Mouse (Mus musculus): ENCODE measurements around the gene Rbms3. TPM values are rescaled to one million over a fixed set of nuclear protein-coding genes. Genes with fewer than 3 reads are reported as not detected.

Gene Rbms3
- polyA plus RNA-seq, 1 experiment from 2014 or later: 43.1 TPM

GRCm38 (mm10) chr9:117093551-117093950 is 536.2 kb downstream of the Rbms3 start:
- Histone ChIP-seq H3K9ac (ENCODE audit: low read depth, low read length) (no peak overlapping the region), H3K36me3 (ENCODE audit: control insufficient read depth, insufficient read depth, low read length) (no peaks in the 10 kb centered on the region), H3K4me1 (ENCODE audit: control insufficient read depth, insufficient read depth, low read length) (0 out of 2 replicates have a peak, but pooled peaks cover 2% of the 10 kb centered on the region), H3K27ac (ENCODE audit: low read length) (no peak overlapping the region), H3K4me3 (ENCODE audit: low read length) (no peak overlapping the region), H3K27me3 (replicated peaks; ENCODE audit: control insufficient read depth, insufficient read depth, low read length) (no peaks in the 10 kb centered on the region), H3K4me2 (ENCODE audit: low read depth, low read length) (no peak overlapping the region), H3K9me3 (ENCODE audit: control insufficient read depth, low read length) (no peaks in the 10 kb centered on the region)
- no peak for ATAC-seq
- 91% methylated on average over 6 of the region's 6 CpGs for WGBS

GRCm38 (mm10) chr9:117092177-117092555 is 537.5 kb downstream of the Rbms3 start:
- no peak overlapping the region for H3K4me2 ChIP-seq (ENCODE audit: low read depth, low read length)
- 0 out of 2 replicates have a peak, but pooled peaks cover 2% of the 10 kb centered on the region for H3K4me1 ChIP-seq (ENCODE audit: control insufficient read depth, insufficient read depth, low read length)
- ATAC-seq: no peak
- 90% methylated on average over 8 of the region's 8 CpGs for WGBS
- no peak overlapping the region for H3K4me3 ChIP-seq (ENCODE audit: low read length)
- H3K9ac ChIP-seq (ENCODE audit: low read depth, low read length): no peak overlapping the region
- H3K36me3 ChIP-seq (ENCODE audit: control insufficient read depth, insufficient read depth, low read length): no peaks in the 10 kb centered on the region
- H3K27ac ChIP-seq (ENCODE audit: low read length): no peak overlapping the region
- no peaks in the 10 kb centered on the region for H3K9me3 ChIP-seq (ENCODE audit: control insufficient read depth, low read length)
- H3K27me3 ChIP-seq (replicated peaks; ENCODE audit: control insufficient read depth, insufficient read depth, low read length): no peaks in the 10 kb centered on the region

GRCm38 (mm10) chr9:117091253-117092176 is 538.2 kb downstream of the Rbms3 start:
- Histone ChIP-seq H3K9ac (ENCODE audit: low read depth, low read length) (no peak overlapping the region), H3K27me3 (replicated peaks; ENCODE audit: control insufficient read depth, insufficient read depth, low read length) (no peaks in the 10 kb centered on the region), H3K4me3 (ENCODE audit: low read length) (no peak overlapping the region), H3K4me2 (ENCODE audit: low read depth, low read length) (no peak overlapping the region), H3K4me1 (ENCODE audit: control insufficient read depth, insufficient read depth, low read length) (0 out of 2 replicates have a peak, but pooled peaks cover 2% of the 10 kb centered on the region), H3K27ac (ENCODE audit: low read length) (no peak overlapping the region), H3K9me3 (ENCODE audit: control insufficient read depth, low read length) (no peaks in the 10 kb centered on the region), H3K36me3 (ENCODE audit: control insufficient read depth, insufficient read depth, low read length) (no peaks in the 10 kb centered on the region)
- ATAC-seq: no peak
- 65% methylated on average over 9 of the region's 9 CpGs for WGBS

GRCm38 (mm10) chr9:117089409-117090147 is 540.1 kb downstream of the Rbms3 start:
- Histone ChIP-seq H3K4me2 (ENCODE audit: low read depth, low read length) (no peak overlapping the region), H3K36me3 (ENCODE audit: control insufficient read depth, insufficient read depth, low read length) (no peaks in the 10 kb centered on the region), H3K4me3 (ENCODE audit: low read length) (no peak overlapping the region), H3K27me3 (replicated peaks; ENCODE audit: control insufficient read depth, insufficient read depth, low read length) (no peaks in the 10 kb centered on the region), H3K4me1 (ENCODE audit: control insufficient read depth, insufficient read depth, low read length) (0 out of 2 replicates have a peak, but pooled peaks cover 2% of the 10 kb centered on the region), H3K27ac (ENCODE audit: low read length) (no peak overlapping the region), H3K9me3 (ENCODE audit: control insufficient read depth, low read length) (no peaks in the 10 kb centered on the region), H3K9ac (ENCODE audit: low read depth, low read length) (no peak overlapping the region)
- no peak for ATAC-seq
- WGBS: 94% methylated on average over 12 of the region's 12 CpGs

GRCm38 (mm10) chr9:117088309-117088708 is 541.4 kb downstream of the Rbms3 start:
- Histone ChIP-seq H3K9ac (ENCODE audit: low read depth, low read length) (no peak overlapping the region), H3K27ac (ENCODE audit: low read length) (no peak overlapping the region), H3K4me1 (ENCODE audit: control insufficient read depth, insufficient read depth, low read length) (0 out of 2 replicates have a peak, but pooled peaks cover 2% of the 10 kb centered on the region), H3K36me3 (ENCODE audit: control insufficient read depth, insufficient read depth, low read length) (no peaks in the 10 kb centered on the region), H3K4me2 (ENCODE audit: low read depth, low read length) (no peak overlapping the region), H3K9me3 (ENCODE audit: control insufficient read depth, low read length) (no peaks in the 10 kb centered on the region), H3K4me3 (ENCODE audit: low read length) (no peak overlapping the region), H3K27me3 (replicated peaks; ENCODE audit: control insufficient read depth, insufficient read depth, low read length) (no peaks in the 10 kb centered on the region)
- ATAC-seq: no peak
- 86% methylated on average over 6 of the region's 6 CpGs for WGBS

GRCm38 (mm10) chr9:117085706-117086105 is 544.0 kb downstream of the Rbms3 start:
- H3K27me3 ChIP-seq (replicated peaks; ENCODE audit: control insufficient read depth, insufficient read depth, low read length): no peaks in the 10 kb centered on the region
- no peak overlapping the region for H3K4me2 ChIP-seq (ENCODE audit: low read depth, low read length)
- no peak overlapping the region for H3K4me3 ChIP-seq (ENCODE audit: low read length)
- no peak for ATAC-seq
- H3K9ac ChIP-seq (ENCODE audit: low read depth, low read length): no peak overlapping the region
- no peak overlapping the region for H3K27ac ChIP-seq (ENCODE audit: low read length)
- no peaks in the 10 kb centered on the region for H3K4me1 ChIP-seq (ENCODE audit: control insufficient read depth, insufficient read depth, low read length)
- no peaks in the 10 kb centered on the region for H3K36me3 ChIP-seq (ENCODE audit: control insufficient read depth, insufficient read depth, low read length)
- no peaks in the 10 kb centered on the region for H3K9me3 ChIP-seq (ENCODE audit: control insufficient read depth, low read length)
- 88% methylated on average over 9 of the region's 9 CpGs for WGBS

GRCm38 (mm10) chr9:117084471-117084870 is 545.2 kb downstream of the Rbms3 start:
- Histone ChIP-seq H3K9me3 (ENCODE audit: control insufficient read depth, low read length) (no peaks in the 10 kb centered on the region), H3K36me3 (ENCODE audit: control insufficient read depth, insufficient read depth, low read length) (no peaks in the 10 kb centered on the region), H3K9ac (ENCODE audit: low read depth, low read length) (no peak overlapping the region), H3K4me1 (ENCODE audit: control insufficient read depth, insufficient read depth, low read length) (peaks cover 2% of the 10 kb centered on the region; the same call in 1 of the 2 replicates), H3K4me3 (ENCODE audit: low read length) (no peak overlapping the region), H3K27me3 (replicated peaks; ENCODE audit: control insufficient read depth, insufficient read depth, low read length) (no peaks in the 10 kb centered on the region), H3K4me2 (ENCODE audit: low read depth, low read length) (no peak overlapping the region), H3K27ac (ENCODE audit: low read length) (no peak overlapping the region)
- no peak for ATAC-seq
- WGBS: 99% methylated on average over 2 of the region's 2 CpGs

GRCm38 (mm10) chr9:117079471-117079870 is 550.2 kb downstream of the Rbms3 start:
- H3K27me3 ChIP-seq (replicated peaks; ENCODE audit: control insufficient read depth, insufficient read depth, low read length): no peaks in the 10 kb centered on the region
- H3K4me2 ChIP-seq (ENCODE audit: low read depth, low read length): no peak overlapping the region
- H3K36me3 ChIP-seq (ENCODE audit: control insufficient read depth, insufficient read depth, low read length): no peaks in the 10 kb centered on the region
- no peak overlapping the region for H3K9ac ChIP-seq (ENCODE audit: low read depth, low read length)
- H3K27ac ChIP-seq (ENCODE audit: low read length): no peak overlapping the region
- ATAC-seq: no peak
- 65% methylated on average over 8 of the region's 8 CpGs for WGBS
- peaks cover 5% of the 10 kb centered on the region; the same call in 1 of the 2 replicates for H3K4me1 ChIP-seq (ENCODE audit: control insufficient read depth, insufficient read depth, low read length)
- no peak overlapping the region for H3K4me3 ChIP-seq (ENCODE audit: low read length)
- no peaks in the 10 kb centered on the region for H3K9me3 ChIP-seq (ENCODE audit: control insufficient read depth, low read length)

- H3K27ac ChIP-seq (ENCODE audit: low read length): no peak overlapping the region
- peaks cover 5% of the 10 kb centered on the region; the same call in 1 of the 2 replicates for H3K4me1 ChIP-seq (ENCODE audit: control insufficient read depth, insufficient read depth, low read length)
- no peak overlapping the region for H3K4me3 ChIP-seq (ENCODE audit: low read length)
- no peaks in the 10 kb centered on the region for H3K9me3 ChIP-seq (ENCODE audit: control insufficient read depth, low read length)
- no peaks in the 10 kb centered on the region for H3K36me3 ChIP-seq (ENCODE audit: control insufficient read depth, insufficient read depth, low read length)
- no peak overlapping the region for H3K9ac ChIP-seq (ENCODE audit: low read depth, low read length)
- no peak for ATAC-seq
- H3K27me3 ChIP-seq (replicated peaks; ENCODE audit: control insufficient read depth, insufficient read depth, low read length): no peaks in the 10 kb centered on the region
- no peak overlapping the region for H3K4me2 ChIP-seq (ENCODE audit: low read depth, low read length)
- 69% methylated on average over 7 of the region's 7 CpGs for WGBS
Measured at GRCm38 (mm10) chr9:117077548-117077947, 552.2 kb downstream of the Rbms3 start.
